Mouse (Mus musculus) thymus, postnatal 14 days (tissue): ENCODE data around the gene Mfsd14b.
A peak's percentile ranks its signal among the peaks of the same experiment; 100 is the strongest.

Source experiments
- DNase-seq: peaks from one replicate; pipeline ENCODE4 v3.0.0; 2021

The Mfsd14b gene

GRCm38 (mm10) chr13:65112459-65113110 is at the start of gene Mfsd14b:
TSS of gene Mfsd14b (minus strand) at chr13:65112975.
- DNase-seq = peak; percentile 88

GRCm38 (mm10) chr13:65149940-65150339 is 37.2 kb upstream of the Mfsd14b start, which contains the start of gene Olfr466:
TSS of gene Olfr466 (plus strand) at chr13:65150240.
- no peak for DNase-seq

- DNase-seq = no peak
These were observed 25.0 kb upstream of the Mfsd14b start, which contains the start of gene Olfr465-ps1 for GRCm38 (mm10) chr13:65137789-65138188. TSS of gene Olfr465-ps1 (plus strand) at chr13:65138089.

GRCm38 (mm10) chr13:65127063-65127847 is 14.5 kb upstream of the Mfsd14b start:
- peak; percentile 15 for DNase-seq

- DNase-seq = no peak
These were observed 9.3 kb upstream of the Mfsd14b start for GRCm38 (mm10) chr13:65122111-65122510.

- DNase-seq = no peak
These were observed 8.2 kb upstream of the Mfsd14b start for GRCm38 (mm10) chr13:65120984-65121383.

- DNase-seq = no peak
These were observed 464 bp upstream of the Mfsd14b start for GRCm38 (mm10) chr13:65113239-65113638.

GRCm38 (mm10) chr13:65111961-65112360 is 814 bp downstream of the Mfsd14b start:
- peak; percentile 25 for DNase-seq

GRCm38 (mm10) chr13:65101232-65101631 is 11.5 kb downstream of the Mfsd14b start:
- no peak for DNase-seq

GRCm38 (mm10) chr13:65100678-65101077 is 12.1 kb downstream of the Mfsd14b start:
- DNase-seq = no peak

GRCm38 (mm10) chr13:65097018-65097417 is 15.8 kb downstream of the Mfsd14b start:
- no peak for DNase-seq

- no peak for DNase-seq
These were observed 16.9 kb downstream of the Mfsd14b start for GRCm38 (mm10) chr13:65095923-65096322.

- DNase-seq = no peak
These were observed 42.8 kb downstream of the Mfsd14b start for GRCm38 (mm10) chr13:65069969-65070368.

- no peak for DNase-seq
These were observed 60.1 kb downstream of the Mfsd14b start, which contains the start of gene Prss47 for GRCm38 (mm10) chr13:65052660-65053059. TSS of gene Prss47 (minus strand) at chr13:65052760.

- no peak for DNase-seq
These were observed 77.7 kb downstream of the Mfsd14b start for GRCm38 (mm10) chr13:65035057-65035456.

GRCm38 (mm10) chr13:65032758-65033157 is 80.0 kb downstream of the Mfsd14b start, which contains the start of gene Spata31d1c:
TSS of gene Spata31d1c (plus strand) at chr13:65033058.
- DNase-seq = no peak
